Mouse (Mus musculus) heart, postnatal 0 days (tissue): ENCODE measurements around the gene 9130213A22Rik. TPM values are rescaled to one million over a fixed set of nuclear protein-coding genes. Genes with fewer than 3 reads are reported as not detected.

Experiments used
- ATAC-seq: fragments of 200-750 bp; cut with Nextera tagmentation; 2 replicates; pipeline ENCODE4 v1.8.0; 2017; ENCODE audit warnings: low read depth, moderate number of reproducible peaks, moderate library complexity; ENCODE audit not compliant: insufficient read depth
- DNase-seq: peaks from one replicate; pipeline ENCODE4 v3.0.0-alpha.2; 2016; ENCODE audit warnings: low spot score
- H3K27ac ChIP-seq: fragments of 300-500 bp; sonication (generic); 2 replicates; pipeline ENCODE4 v1.5.1; 2014; ENCODE audit warnings: low read depth, mild to moderate bottlenecking
- H3K27me3 ChIP-seq: fragments of 300-500 bp; sonication (generic); 2 replicates; pipeline ENCODE4 v1.6.1; 2014; ENCODE audit warnings: low read length, mixed read lengths; ENCODE audit not compliant: control insufficient read depth, insufficient read depth
- H3K36me3 ChIP-seq: fragments of 300-500 bp; sonication (generic); replicated peaks from 2 replicates; pipeline ENCODE4 v1.6.1; 2014; ENCODE audit warnings: low read length, mixed read lengths; ENCODE audit not compliant: control insufficient read depth, insufficient read depth
- H3K4me1 ChIP-seq: fragments of 300-500 bp; sonication (generic); 2 replicates; pipeline ENCODE4 v1.6.1; 2014; ENCODE audit warnings: antibody characterized with exemption; ENCODE audit not compliant: control insufficient read depth, insufficient read depth
- H3K4me2 ChIP-seq: fragments of 300-500 bp; sonication (generic); 2 replicates; pipeline ENCODE4 v1.6.1; 2014; ENCODE audit warnings: low read depth, mild to moderate bottlenecking, low read length, moderate library complexity
- H3K4me3 ChIP-seq: fragments of 300-500 bp; sonication (generic); 2 replicates; pipeline ENCODE4 v1.5.1; 2014; ENCODE audit warnings: low read depth, low read length
- H3K9ac ChIP-seq: fragments of 300-500 bp; sonication (generic); replicated peaks from 2 replicates; pipeline ENCODE4 v1.6.1; 2014; ENCODE audit warnings: low read depth, low read length, mixed read lengths
- H3K9me3 ChIP-seq: fragments of 300-500 bp; sonication (generic); replicated peaks from 2 replicates; pipeline ENCODE4 v1.6.1; 2016; ENCODE audit warnings: low read length; ENCODE audit not compliant: control insufficient read depth
- CTCF ChIP-seq: IDR thresholded peaks from 2 replicates; pipeline ENCODE4 v1.5.1; 2016; ENCODE audit warnings: antibody characterized with exemption, control low read depth, low read depth
- EP300 ChIP-seq: IDR thresholded peaks from 2 replicates; pipeline ENCODE4 v1.6.1; 2016; ENCODE audit warnings: antibody characterized with exemption, low read depth
- WGBS: fragments of 180-500 bp; shearing (Covaris S2); extraction: QIAGEN DNeasy Blood & Tissue Kit; methylation state at CpG from one replicate; pipeline ENCODE4 v1.1.7; 2014; 5-methylcytosine and 5-hydroxymethylcytosine counted together
- polyA plus RNA-seq: library from polyadenylated mRNA; unstranded; fragments of >200 nt; fragmentation: Nextera tagmentation; extraction: Ambion mirVana; gene quantifications from 2 replicates; pipeline ENCODE4 v1.2.1, GENCODE M21; 2015
- total RNA-seq: library from RNA; depleted of rRNA; stranded (reverse); fragments of >200 nt; gene quantifications from 2 replicates; pipeline ENCODE4 v1.2.3, GENCODE M21; 2014; ENCODE audit warnings: low replicate concordance

9130213A22Rik gene
- total and polyA plus RNA-seq, 2 experiments from 2014 or later: 0.30 TPM; not detected in 1

- no peak for TF ChIP-seq CTCF
- no peak for TF ChIP-seq EP300
- H3K4me1 ChIP-seq: peaks cover 30% of the 10 kb centered on the region
- 1% methylated on average over 29 of the region's 29 CpGs for WGBS
- H3K9ac ChIP-seq: peak overlapping the region; percentile 60
- no peaks in the 10 kb centered on the region for H3K9me3 ChIP-seq
- H3K27me3 ChIP-seq: no peaks in the 10 kb centered on the region
- no peaks in the 10 kb centered on the region for H3K36me3 ChIP-seq
- peak overlapping the region; percentile 68 for H3K4me3 ChIP-seq
- DNase-seq (peak; percentile 76), ATAC-seq (no peak)
- H3K4me2 ChIP-seq: peak overlapping the region; percentile 90
- H3K27ac ChIP-seq: peak overlapping the region; percentile 90
Observed at GRCm38 (mm10) chr11:69123056-69123692, 785 bp upstream of the 9130213A22Rik start.

DNA sequence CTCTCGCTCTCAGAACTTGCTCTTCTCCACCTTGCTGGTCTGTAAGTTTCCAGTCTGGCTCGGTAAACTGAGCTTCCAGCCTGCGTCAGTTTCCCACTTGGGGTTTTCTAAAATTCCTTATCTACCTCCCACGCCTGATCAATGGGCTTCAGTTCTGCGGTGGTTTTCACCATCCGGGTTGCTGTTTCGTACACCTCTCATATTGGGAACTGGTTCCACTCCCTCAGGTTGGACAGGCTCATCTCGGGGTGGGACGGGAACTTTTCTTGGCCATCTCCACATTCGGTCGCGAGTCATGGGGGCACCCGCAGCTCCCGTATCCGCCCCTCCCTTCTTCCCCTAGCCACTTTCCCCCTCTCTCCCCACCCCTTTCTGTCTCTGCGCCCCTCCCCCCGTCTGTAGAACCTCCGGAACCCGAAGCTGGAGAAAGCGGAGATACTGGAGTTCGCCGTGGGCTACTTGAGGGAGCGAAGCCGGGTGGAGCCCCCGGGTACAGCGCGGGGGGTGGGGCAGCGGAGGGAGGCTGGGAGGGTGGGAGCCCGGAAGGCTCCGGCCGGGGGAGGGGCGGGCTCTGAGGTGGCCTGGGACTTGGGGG is 551 bp downstream of the 9130213A22Rik start:
- WGBS: under 1% methylated on average over 31 of the region's 32 CpGs
- Histone ChIP-seq H3K4me3 (peak overlapping the region; percentile 68), H3K9me3 (no peaks in the 10 kb centered on the region), H3K4me2 (peak overlapping the region; percentile 90), H3K4me1 (peaks cover 34% of the 10 kb centered on the region), H3K9ac (peak overlapping the region; percentile 60), H3K27ac (peak overlapping the region; percentile 90), H3K36me3 (no peaks in the 10 kb centered on the region), H3K27me3 (no peaks in the 10 kb centered on the region)
- TF ChIP-seq CTCF: no peak
- TF ChIP-seq EP300: no peak
- ATAC-seq (no peak), DNase-seq (no peak)

GRCm38 (mm10) chr11:69121001-69121740 is 1.2 kb downstream of the 9130213A22Rik start:
- no peaks in the 10 kb centered on the region for H3K36me3 ChIP-seq
- WGBS: 3% methylated on average over 33 of the region's 33 CpGs
- H3K9me3 ChIP-seq: no peaks in the 10 kb centered on the region
- no peak for TF ChIP-seq EP300
- no peak for TF ChIP-seq CTCF
- peak overlapping the region; percentile 60 for H3K9ac ChIP-seq
- no peaks in the 10 kb centered on the region for H3K27me3 ChIP-seq
- H3K4me3 ChIP-seq: peak overlapping the region; percentile 68
- ATAC-seq: no peak
- DNase-seq: no peak
- H3K4me1 ChIP-seq: peaks cover 33% of the 10 kb centered on the region
- peak overlapping the region; percentile 90 for H3K4me2 ChIP-seq
- H3K27ac ChIP-seq: peak overlapping the region; percentile 90

GRCm38 (mm10) chr11:69120221-69121000 is 2.0 kb downstream of the 9130213A22Rik start, which contains the start of gene Hes7:
TSS of gene Hes7 (plus strand) at chr11:69120404.
- ATAC-seq: no peak
- Histone ChIP-seq H3K9ac (peak within 1 kb of the TSS; percentile 60), H3K9me3 (no peaks in the 10 kb centered on the region), H3K36me3 (no peaks in the 10 kb centered on the region), H3K27me3 (no peaks in the 10 kb centered on the region), H3K4me2 (peak within 1 kb of the TSS; percentile 90), H3K4me3 (peak within 1 kb of the TSS; percentile 68), H3K27ac (0 out of 2 replicates have a peak within 1 kb of the TSS, but pooled peaks have one; percentile 9), H3K4me1 (peaks cover 26% of the 10 kb centered on the region)
- DNase-seq: no peak
- 8% methylated on average over 27 of the region's 27 CpGs for WGBS
- TF ChIP-seq CTCF: no peak
- no peak for TF ChIP-seq EP300
